Mouse (Mus musculus) heart, embryonic 15.5 days (tissue): Measurements from ENCODE around the gene Pcbd2. TPM values are rescaled to one million over a fixed set of nuclear protein-coding genes. Genes with fewer than 3 reads are reported as not detected.

Experiments
- polyA plus RNA-seq: library from polyadenylated mRNA; unstranded; fragments of >200 nt; fragmentation: Nextera tagmentation; extraction: Ambion mirVana; gene quantifications from 2 replicates; pipeline ENCODE4 v1.2.1, GENCODE M21; 2015

Gene Pcbd2
- polyA plus RNA-seq, 1 experiment from 2014 or later = 55.7 TPM

Other genes starting within 250 kb of the Pcbd2 start
- gene Dbn1, start 239.3 kb upstream of the Pcbd2 start, polyA plus RNA-seq = 60.1 and 77.2 TPM in 2 replicates
- gene Pdlim7, start 213.7 kb upstream of the Pcbd2 start, polyA plus RNA-seq = 221 and 251 TPM in 2 replicates
- gene Dok3, start 198.1 kb upstream of the Pcbd2 start, polyA plus RNA-seq = 1.3 and 3.0 TPM in 2 replicates
- gene Ddx41, start 190.7 kb upstream of the Pcbd2 start, polyA plus RNA-seq = 23.6 and 34.7 TPM in 2 replicates
- gene Fam193b, start 156.2 kb upstream of the Pcbd2 start, polyA plus RNA-seq = 17.1 and 22.6 TPM in 2 replicates
- gene Tmed9, start 153.6 kb upstream of the Pcbd2 start, polyA plus RNA-seq = 103 TPM in 2 replicates
- 16.5 and 23.4 TPM in 2 replicates for gene B4galt7, start 127.5 kb upstream of the Pcbd2 start, polyA plus RNA-seq
- 37.9 and 38.2 TPM in 2 replicates for gene Caml, start 104.4 kb upstream of the Pcbd2 start, polyA plus RNA-seq
- gene Ddx46, start 92.3 kb upstream of the Pcbd2 start, polyA plus RNA-seq = 16.7 and 20.4 TPM in 2 replicates
- 50.5 and 54.9 TPM in 2 replicates for gene B230219D22Rik, start 34.2 kb upstream of the Pcbd2 start, polyA plus RNA-seq
- 60.7 and 69.1 TPM in 2 replicates for gene Txndc15, start 12.7 kb upstream of the Pcbd2 start, polyA plus RNA-seq
- not detected in 2 replicates for gene Catsper3, start 57.2 kb downstream of the Pcbd2 start, polyA plus RNA-seq
- 0.05 and 0.46 TPM in 2 replicates for gene Pitx1, start 108.8 kb downstream of the Pcbd2 start, polyA plus RNA-seq